Mouse (Mus musculus) heart, postnatal 0 days (tissue): ENCODE data around the gene Caml.

Experiments used
- CTCF ChIP-seq: IDR thresholded peaks from 2 replicates; pipeline ENCODE4 v1.5.1; 2016; ENCODE audit warnings: antibody characterized with exemption, control low read depth, low read depth
- EP300 ChIP-seq: IDR thresholded peaks from 2 replicates; pipeline ENCODE4 v1.6.1; 2016; ENCODE audit warnings: antibody characterized with exemption, low read depth

DNA sequence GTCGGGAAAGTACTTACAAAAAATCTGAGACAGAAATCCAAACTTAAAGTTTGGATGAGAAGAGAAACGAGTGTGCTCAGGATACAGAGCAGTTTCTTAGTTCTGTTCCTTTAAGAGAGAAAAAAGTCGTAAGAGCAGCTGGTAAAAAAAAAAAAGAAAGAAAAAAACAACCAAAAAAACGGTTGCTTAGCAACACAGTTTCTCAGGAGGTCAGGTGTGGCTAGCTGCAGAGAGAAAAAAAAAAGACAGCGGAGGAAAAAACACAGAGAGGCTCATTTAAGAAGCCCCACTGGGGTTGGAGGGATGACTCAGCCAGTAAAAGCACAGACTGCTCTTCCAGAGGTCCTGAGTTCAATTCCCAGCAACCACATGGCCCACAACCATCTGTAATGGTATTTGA, 48.5 kb upstream of the Caml start:
- TF ChIP-seq CTCF (no peak), EP300 (no peak)
